Mouse (Mus musculus) hindbrain, embryonic 10.5 days (tissue): ENCODE measurements around the gene Pole. TPM values are rescaled to one million over a fixed set of nuclear protein-coding genes. Genes with fewer than 3 reads are reported as not detected.

ENCODE experiments used
- DNase-seq: peaks from one replicate; pipeline ENCODE4 v3.0.0-alpha.2; 2017; ENCODE audit warnings: low spot score
- H3K27ac ChIP-seq: fragments of 300-500 bp; sonication (generic); 2 replicates; pipeline ENCODE4 v1.5.1; 2016; ENCODE audit warnings: mild to moderate bottlenecking, moderate library complexity
- H3K27me3 ChIP-seq: fragments of 300-500 bp; sonication (generic); 2 replicates; pipeline ENCODE4 v1.6.1; 2016; ENCODE audit warnings: mild to moderate bottlenecking; ENCODE audit not compliant: poor library complexity, insufficient read depth, severe bottlenecking
- H3K36me3 ChIP-seq: fragments of 300-500 bp; sonication (generic); 2 replicates; pipeline ENCODE4 v1.6.1; 2016; ENCODE audit warnings: mild to moderate bottlenecking, moderate library complexity
- H3K4me1 ChIP-seq: fragments of 300-500 bp; sonication (generic); replicated peaks from 2 replicates; pipeline ENCODE4 v1.6.1; 2016; ENCODE audit warnings: mild to moderate bottlenecking
- H3K4me3 ChIP-seq: fragments of 300-500 bp; sonication (generic); 2 replicates; pipeline ENCODE4 v1.5.1; 2016; ENCODE audit warnings: mild to moderate bottlenecking, moderate library complexity
- H3K9me3 ChIP-seq: fragments of 300-500 bp; sonication (generic); 2 replicates; pipeline ENCODE4 v1.6.1; 2016; ENCODE audit warnings: mild to moderate bottlenecking, moderate library complexity
- WGBS: fragments of 180-500 bp; shearing (Covaris S2); methylation state at CpG from one replicate; pipeline ENCODE4 v1.1.7; 2016; 5-methylcytosine and 5-hydroxymethylcytosine counted together
- polyA plus RNA-seq: library from polyadenylated mRNA; unstranded; fragments of >200 nt; fragmentation: Nextera tagmentation; extraction: Ambion mirVana; gene quantifications from 2 replicates; pipeline ENCODE4 v1.2.1, GENCODE M21; 2016

The Pole gene
- polyA plus RNA-seq, 1 experiment from 2014 or later: 33.4 TPM

DNA sequence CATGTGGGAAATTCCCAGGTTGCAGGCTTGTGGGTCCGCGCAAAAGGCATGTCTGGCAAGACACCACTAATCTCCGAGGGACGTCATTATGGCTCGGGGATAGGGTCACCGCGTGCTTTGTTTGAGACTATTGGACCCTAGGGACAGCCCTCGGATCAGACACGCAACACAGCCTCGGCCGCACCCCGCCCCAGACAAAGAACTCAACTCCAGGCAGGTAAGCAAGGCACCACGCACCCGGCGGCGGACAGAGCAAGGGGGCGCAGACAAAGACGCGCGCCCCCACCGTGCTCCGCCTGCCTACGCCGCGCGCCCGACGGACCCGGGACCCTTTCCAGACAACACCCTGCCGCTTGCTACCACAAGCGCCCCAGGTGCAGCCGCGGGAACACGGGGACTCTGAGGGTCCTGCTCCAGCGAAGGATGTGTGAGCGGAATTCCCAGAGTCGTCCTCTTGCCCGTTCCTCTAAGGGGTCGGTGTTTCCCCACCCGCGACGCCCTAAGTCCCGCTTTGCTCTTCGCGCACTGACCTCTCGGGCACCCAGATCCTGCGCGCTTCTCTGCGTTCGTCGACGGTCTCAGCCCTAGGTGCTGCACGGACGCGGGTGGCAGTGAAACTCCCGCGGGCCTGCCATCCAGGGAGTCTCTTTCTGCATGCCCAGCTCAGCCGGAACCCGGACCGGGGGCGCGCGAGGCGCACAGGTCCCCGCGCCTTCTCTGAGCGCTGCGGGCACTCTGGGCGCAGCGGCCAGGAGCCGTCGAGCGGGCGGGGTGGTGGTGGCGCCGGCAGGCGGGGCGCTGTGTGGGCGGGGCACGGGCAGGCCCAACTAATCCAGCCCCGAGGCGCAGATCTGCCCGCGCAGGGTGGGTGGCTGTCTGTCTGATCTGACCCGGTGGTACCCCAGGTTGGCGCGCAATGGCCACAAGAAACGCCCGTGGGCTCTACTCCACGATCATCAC, 100.5 kb downstream of the Pole start:
- WGBS: under 1% methylated on average over 90 of the region's 90 CpGs
- Histone ChIP-seq H3K4me3 (peak overlapping the region; percentile 71), H3K27me3 (peaks cover 37% of the 10 kb centered on the region), H3K4me1 (peaks cover 39% of the 10 kb centered on the region), H3K36me3 (peaks cover 2% of the 10 kb centered on the region), H3K9me3 (no peaks in the 10 kb centered on the region), H3K27ac (peak overlapping the region; percentile 86)
- peak; percentile 81 for DNase-seq

Other genes with a start within 250 kb of the Pole start
- gene Gm17655, start 213.8 kb upstream of the Pole start, polyA plus RNA-seq: 4.2 and 5.9 TPM in 2 replicates
- 1.2 and 1.4 TPM in 2 replicates for gene Gm35315, start 191.9 kb upstream of the Pole start, polyA plus RNA-seq
- gene Plcxd1, start 186.3 kb upstream of the Pole start, polyA plus RNA-seq: 1.3 and 1.6 TPM in 2 replicates
- gene Gtpbp6, start 178.1 kb upstream of the Pole start, polyA plus RNA-seq: 37.3 and 37.7 TPM in 2 replicates
- gene Zfp605, start 176.2 kb upstream of the Pole start, polyA plus RNA-seq: 5.8 and 6.1 TPM in 2 replicates
- gene Chfr, start 150.5 kb upstream of the Pole start, polyA plus RNA-seq: 59.0 and 63.8 TPM in 2 replicates
- 17.2 and 19.5 TPM in 2 replicates for gene Golga3, start 109.6 kb upstream of the Pole start, polyA plus RNA-seq
- 29.6 and 30.4 TPM in 2 replicates for gene Ankle2, start 55.3 kb upstream of the Pole start, polyA plus RNA-seq
- gene Pgam5, start 16.4 kb upstream of the Pole start, polyA plus RNA-seq: 92.7 and 98.0 TPM in 2 replicates
- 12.1 and 14.4 TPM in 2 replicates for gene Pxmp2, start 120 bp upstream of the Pole start, polyA plus RNA-seq
- gene P2rx2, start 56.9 kb downstream of the Pole start, polyA plus RNA-seq: 0.57 and 0.92 TPM in 2 replicates
- not detected in 2 replicates for gene Lrcol1, start 58.4 kb downstream of the Pole start, polyA plus RNA-seq
- 14.9 and 19.2 TPM in 2 replicates for gene Fbrsl1, start 162.2 kb downstream of the Pole start, polyA plus RNA-seq